Mouse (Mus musculus): ENCODE data around the gene Neurod2. TPM values are rescaled to one million over a fixed set of nuclear protein-coding genes. Genes with fewer than 3 reads are reported as not detected.

Neurod2 gene
- polyA plus RNA-seq, 1 experiment from 2014 or later = 0.09 TPM

GRCm38 (mm10) chr11:98321677-98322003 is 7.8 kb downstream of the Neurod2 start:
- Histone ChIP-seq H3K9me3 (no peaks in the 10 kb centered on the region), H3K36me3 (no peaks in the 10 kb centered on the region), H3K4me2 (no peak overlapping the region), H3K4me3 (replicated peaks) (no peak overlapping the region), H3K27me3 (peaks cover 99% of the 10 kb centered on the region), H3K4me1 (replicated peaks) (no peaks in the 10 kb centered on the region), H3K27ac (no peak overlapping the region), H3K9ac (replicated peaks) (no peak overlapping the region)
- 3% methylated on average over 5 of the region's 5 CpGs for WGBS
- no peak for ATAC-seq (ENCODE audit: insufficient number of reproducible peaks, insufficient read depth, low FRiP score, low TSS enrichment, low read depth)

GRCm38 (mm10) chr11:98320806-98321676 is 8.4 kb downstream of the Neurod2 start:
- no peaks in the 10 kb centered on the region for H3K36me3 ChIP-seq
- H3K27me3 ChIP-seq = peaks cover 100% of the 10 kb centered on the region
- no peak for ATAC-seq (ENCODE audit: insufficient number of reproducible peaks, insufficient read depth, low FRiP score, low TSS enrichment, low read depth)
- H3K4me3 ChIP-seq (replicated peaks) = no peak overlapping the region
- no peak overlapping the region for H3K9ac ChIP-seq (replicated peaks)
- H3K27ac ChIP-seq = no peak overlapping the region
- no peaks in the 10 kb centered on the region for H3K9me3 ChIP-seq
- 2% methylated on average over 30 of the region's 30 CpGs for WGBS
- no peaks in the 10 kb centered on the region for H3K4me1 ChIP-seq (replicated peaks)
- H3K4me2 ChIP-seq = no peak overlapping the region

- Histone ChIP-seq H3K9ac (replicated peaks) (no peak overlapping the region), H3K4me3 (replicated peaks) (no peak overlapping the region), H3K36me3 (no peaks in the 10 kb centered on the region), H3K9me3 (no peaks in the 10 kb centered on the region), H3K4me1 (replicated peaks) (no peaks in the 10 kb centered on the region), H3K27ac (no peak overlapping the region), H3K4me2 (no peak overlapping the region), H3K27me3 (peaks cover 100% of the 10 kb centered on the region)
- ATAC-seq (ENCODE audit: insufficient number of reproducible peaks, insufficient read depth, low FRiP score, low TSS enrichment, low read depth) = no peak
- WGBS = 8% methylated on average over 12 of the region's 12 CpGs
Measured at GRCm38 (mm10) chr11:98320381-98320780, 9.1 kb downstream of the Neurod2 start.

GRCm38 (mm10) chr11:98319944-98320343 is 9.5 kb downstream of the Neurod2 start:
- Histone ChIP-seq H3K9ac (replicated peaks) (no peak overlapping the region), H3K9me3 (no peaks in the 10 kb centered on the region), H3K27me3 (peaks cover 100% of the 10 kb centered on the region), H3K4me2 (no peak overlapping the region), H3K27ac (no peak overlapping the region), H3K36me3 (no peaks in the 10 kb centered on the region), H3K4me3 (replicated peaks) (no peak overlapping the region), H3K4me1 (replicated peaks) (no peaks in the 10 kb centered on the region)
- 2% methylated on average over 2 of the region's 2 CpGs for WGBS
- ATAC-seq (ENCODE audit: insufficient number of reproducible peaks, insufficient read depth, low FRiP score, low TSS enrichment, low read depth) = no peak

GRCm38 (mm10) chr11:98319544-98319943 is 9.9 kb downstream of the Neurod2 start:
- no peaks in the 10 kb centered on the region for H3K9me3 ChIP-seq
- no peak overlapping the region for H3K4me2 ChIP-seq
- no peaks in the 10 kb centered on the region for H3K36me3 ChIP-seq
- H3K9ac ChIP-seq (replicated peaks) = no peak overlapping the region
- 20% methylated on average over 4 of the region's 4 CpGs for WGBS
- peaks cover 100% of the 10 kb centered on the region for H3K27me3 ChIP-seq
- no peak for ATAC-seq (ENCODE audit: insufficient number of reproducible peaks, insufficient read depth, low FRiP score, low TSS enrichment, low read depth)
- H3K4me1 ChIP-seq (replicated peaks) = no peaks in the 10 kb centered on the region
- no peak overlapping the region for H3K27ac ChIP-seq
- no peak overlapping the region for H3K4me3 ChIP-seq (replicated peaks)

GRCm38 (mm10) chr11:98319120-98319519 is 10.3 kb downstream of the Neurod2 start:
- 3% methylated on average over 15 of the region's 15 CpGs for WGBS
- Histone ChIP-seq H3K9me3 (no peaks in the 10 kb centered on the region), H3K27me3 (peaks cover 100% of the 10 kb centered on the region), H3K9ac (replicated peaks) (no peak overlapping the region), H3K4me3 (replicated peaks) (no peak overlapping the region), H3K27ac (no peak overlapping the region), H3K36me3 (no peaks in the 10 kb centered on the region), H3K4me1 (replicated peaks) (no peaks in the 10 kb centered on the region), H3K4me2 (no peak overlapping the region)
- ATAC-seq (ENCODE audit: insufficient number of reproducible peaks, insufficient read depth, low FRiP score, low TSS enrichment, low read depth) = no peak

- WGBS = 2% methylated on average over 14 of the region's 14 CpGs
Measured at GRCm38 (mm10) chr11:98318421-98319116, 10.9 kb downstream of the Neurod2 start.

GRCm38 (mm10) chr11:98317479-98317878 is 12.0 kb downstream of the Neurod2 start:
- H3K4me3 ChIP-seq (replicated peaks) = no peak overlapping the region
- WGBS = 2% methylated on average over 7 of the region's 7 CpGs
- H3K27ac ChIP-seq = no peak overlapping the region

More at GRCm38 (mm10) chr11:98318421-98319116, 10.9 kb downstream of the Neurod2 start:
- Histone ChIP-seq H3K9me3 (no peaks in the 10 kb centered on the region), H3K9ac (replicated peaks) (no peak overlapping the region), H3K4me3 (replicated peaks) (no peak overlapping the region), H3K27ac (no peak overlapping the region), H3K27me3 (peaks cover 100% of the 10 kb centered on the region), H3K36me3 (no peaks in the 10 kb centered on the region), H3K4me2 (no peak overlapping the region), H3K4me1 (replicated peaks) (no peaks in the 10 kb centered on the region)
- no peak for ATAC-seq (ENCODE audit: insufficient number of reproducible peaks, insufficient read depth, low FRiP score, low TSS enrichment, low read depth)

GRCm38 (mm10) chr11:98313790-98314323 is 15.6 kb downstream of the Neurod2 start:
- Histone ChIP-seq H3K27me3 (peaks cover 93% of the 10 kb centered on the region), H3K36me3 (no peaks in the 10 kb centered on the region), H3K9ac (replicated peaks) (no peak overlapping the region), H3K27ac (no peak overlapping the region), H3K4me3 (replicated peaks) (no peak overlapping the region), H3K4me2 (no peak overlapping the region; the same call in 1 of the 2 replicates), H3K9me3 (no peaks in the 10 kb centered on the region), H3K4me1 (replicated peaks) (no peaks in the 10 kb centered on the region)
- 2% methylated on average over 26 of the region's 26 CpGs for WGBS
- ATAC-seq (ENCODE audit: insufficient number of reproducible peaks, insufficient read depth, low FRiP score, low TSS enrichment, low read depth) = no peak

More at GRCm38 (mm10) chr11:98317479-98317878, 12.0 kb downstream of the Neurod2 start:
- Histone ChIP-seq H3K4me1 (replicated peaks) (no peaks in the 10 kb centered on the region), H3K9me3 (no peaks in the 10 kb centered on the region), H3K4me2 (no peak overlapping the region), H3K9ac (replicated peaks) (no peak overlapping the region), H3K36me3 (no peaks in the 10 kb centered on the region), H3K27me3 (peaks cover 99% of the 10 kb centered on the region)
- no peak for ATAC-seq (ENCODE audit: insufficient number of reproducible peaks, insufficient read depth, low FRiP score, low TSS enrichment, low read depth)

- no peaks in the 10 kb centered on the region for H3K36me3 ChIP-seq
- H3K9ac ChIP-seq (replicated peaks) = no peak overlapping the region
- H3K4me1 ChIP-seq (replicated peaks) = peaks cover 5% of the 10 kb centered on the region
- WGBS = 14% methylated on average over 10 of the region's 10 CpGs
- no peaks in the 10 kb centered on the region for H3K9me3 ChIP-seq
- no peak overlapping the region for H3K4me3 ChIP-seq (replicated peaks)
- ATAC-seq (ENCODE audit: insufficient number of reproducible peaks, insufficient read depth, low FRiP score, low TSS enrichment, low read depth) = no peak
- no peak overlapping the region for H3K27ac ChIP-seq
- H3K4me2 ChIP-seq = no peak overlapping the region
- H3K27me3 ChIP-seq = peaks cover 77% of the 10 kb centered on the region
Measured at GRCm38 (mm10) chr11:98298484-98299205, 30.8 kb downstream of the Neurod2 start.

GRCm38 (mm10) chr11:98297778-98298177 is 31.7 kb downstream of the Neurod2 start:
- Histone ChIP-seq H3K27me3 (peaks cover 77% of the 10 kb centered on the region), H3K27ac (no peak overlapping the region), H3K4me3 (replicated peaks) (no peak overlapping the region), H3K4me2 (no peak overlapping the region), H3K36me3 (no peaks in the 10 kb centered on the region), H3K4me1 (replicated peaks) (peaks cover 5% of the 10 kb centered on the region), H3K9ac (replicated peaks) (no peak overlapping the region), H3K9me3 (no peaks in the 10 kb centered on the region)
- 15% methylated on average over 7 of the region's 7 CpGs for WGBS
- no peak for ATAC-seq (ENCODE audit: insufficient number of reproducible peaks, insufficient read depth, low FRiP score, low TSS enrichment, low read depth)
